Comparison of ENCODE assay signal across 23 mouse cellular contexts in the genomic region with DNA sequence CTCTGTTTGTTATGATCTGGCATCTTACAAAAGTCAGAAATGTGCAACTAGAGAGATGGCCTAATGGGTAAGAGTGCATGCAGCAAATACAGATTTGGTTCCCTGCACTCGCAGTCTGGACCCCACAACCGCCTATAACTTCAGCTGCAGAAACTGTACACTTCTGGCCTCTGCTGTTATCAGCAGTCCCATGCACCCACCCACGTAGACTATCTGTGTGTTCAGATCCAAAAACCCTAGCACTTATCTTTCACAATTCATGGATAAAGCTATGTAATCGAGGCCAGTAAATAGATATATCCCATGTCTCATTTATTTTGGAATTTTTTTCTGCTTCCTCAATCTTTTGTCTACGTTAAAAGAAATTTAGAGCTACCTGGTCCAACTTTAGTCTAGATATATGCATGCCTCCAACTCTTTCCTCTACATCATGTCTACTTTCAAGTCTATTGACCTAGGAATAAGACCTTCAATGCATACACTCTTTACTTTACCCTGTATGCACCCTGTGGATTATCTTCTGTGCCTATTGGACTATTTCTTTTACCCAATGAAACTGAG.
DNase-seq lines count a peak whose midpoint lies in the region; ATAC-seq and TF ChIP-seq lines count a peak whose summit lies in the region.
"Had no signal": no experiment of that assay in that cellular context is flagged by ENCODE, and none has a peak within 500 bp of the region (broad histone marks: within the 10 kb centered on the region; RNA-seq: fewer than 3 reads in every experiment).

No protein-coding gene starts in this region.

- ATAC-seq in liver, embryonic 13.5 days (ENCODE audit: low read depth) = peak; percentile 57; the same call in 1 of the 2 replicates
- no peak for ATAC-seq in liver, embryonic 12.5 days
- 0 out of 2 replicates have a peak, but pooled peaks have one; percentile 9 for ATAC-seq in megakaryocyte progenitor cell, adult 5-6 weeks (replicated peaks; ENCODE audit: poor library complexity)
- no peak for ATAC-seq in erythroid progenitor cell, adult 5-6 weeks (replicated peaks; ENCODE audit: low FRiP score, poor library complexity, severe bottlenecking)
- ATAC-seq: activated CD4-positive, CD25-positive, alpha-beta regulatory T cell, adult 4 months; forebrain, embryonic 13.5 days; forebrain, embryonic 15.5 days; forebrain, postnatal 0 days; Patski had no signal

- WGBS in liver, embryonic 13.5 days (ENCODE audit: insufficient replicate concordance) = 27% methylated on average over 5 of the region's 5 CpGs
- 36% methylated on average over 5 of the region's 5 CpGs for WGBS in liver, embryonic 12.5 days (ENCODE audit: insufficient replicate concordance)

- H3K9me3 ChIP-seq in liver, embryonic 13.5 days (replicated peaks) = no peaks in the 10 kb centered on the region
- H3K9me3 ChIP-seq in liver, embryonic 12.5 days (replicated peaks) = no peaks in the 10 kb centered on the region
- no peaks in the 10 kb centered on the region for H3K9me3 ChIP-seq in MEL (replicated peaks; ENCODE audit: insufficient read depth, low read length)
- H3K9me3 ChIP-seq: embryonic facial prominence, embryonic 13.5 days; embryonic facial prominence, embryonic 15.5 days; forebrain, embryonic 13.5 days; forebrain, embryonic 15.5 days had no signal

- no peak for TF ChIP-seq CTCF in MEL (IDR thresholded peaks at IDR 0.05 in 2 of 3, conservative IDR thresholded peaks at IDR 0.05 in 1 of 3; ENCODE audit: control insufficient read depth in 1 of 3, insufficient read depth in 1 of 3, low read depth in 2 of 3, low read length in 3 of 3, poor library complexity in 1 of 3, severe bottlenecking in 1 of 3)

- no peak overlapping the region for H3K27ac ChIP-seq in liver, embryonic 13.5 days
- H3K27ac ChIP-seq in liver, embryonic 12.5 days = no peak overlapping the region
- no peak overlapping the region for H3K27ac ChIP-seq in MEL (ENCODE audit: control insufficient read depth, low read depth, low read length)
- H3K27ac ChIP-seq: embryonic facial prominence, embryonic 13.5 days; embryonic facial prominence, embryonic 15.5 days; forebrain, embryonic 13.5 days; forebrain, embryonic 15.5 days had no signal

- no peak overlapping the region for H3K4me3 ChIP-seq in liver, embryonic 13.5 days (replicated peaks)
- H3K4me3 ChIP-seq in liver, embryonic 12.5 days = no peak overlapping the region
- H3K4me3 ChIP-seq in MEL (ENCODE audit: control insufficient read depth in 1 of 2, insufficient read depth in 1 of 2, low read depth in 2 of 2, low read length in 2 of 2) = no peak overlapping the region
- H3K4me3 ChIP-seq: embryonic facial prominence, embryonic 13.5 days; embryonic facial prominence, embryonic 15.5 days; erythroblast, embryonic 14.5 days; forebrain, embryonic 13.5 days; forebrain, embryonic 15.5 days had no signal

- no peak overlapping the region for H3K4me2 ChIP-seq in liver, embryonic 13.5 days
- no peak overlapping the region for H3K4me2 ChIP-seq in liver, embryonic 12.5 days
- H3K4me2 ChIP-seq: embryonic facial prominence, embryonic 13.5 days; embryonic facial prominence, embryonic 15.5 days; forebrain, embryonic 13.5 days; forebrain, embryonic 15.5 days had no signal

- H3K79me2 ChIP-seq in MEL (ENCODE audit: control insufficient read depth, insufficient read depth, low read length, poor library complexity) = no peaks in the 10 kb centered on the region

- no peaks in the 10 kb centered on the region for H3K4me1 ChIP-seq in liver, embryonic 13.5 days (replicated peaks)
- no peaks in the 10 kb centered on the region for H3K4me1 ChIP-seq in liver, embryonic 12.5 days
- H3K4me1 ChIP-seq in MEL (ENCODE audit: control insufficient read depth in 1 of 2, insufficient read depth in 2 of 2, low read length in 2 of 2) = peaks cover 9 to 15% of the 10 kb centered on the region in 2 experiments
- H3K4me1 ChIP-seq: embryonic facial prominence, embryonic 13.5 days; embryonic facial prominence, embryonic 15.5 days; forebrain, embryonic 13.5 days; forebrain, embryonic 15.5 days had no signal

- H3K27me3 ChIP-seq in liver, embryonic 13.5 days = no peaks in the 10 kb centered on the region
- no peaks in the 10 kb centered on the region for H3K27me3 ChIP-seq in liver, embryonic 12.5 days (replicated peaks)
- no peaks in the 10 kb centered on the region for H3K27me3 ChIP-seq in MEL (ENCODE audit: control insufficient read depth in 1 of 2, insufficient read depth in 2 of 2, low read length in 2 of 2)
- H3K27me3 ChIP-seq: embryonic facial prominence, embryonic 13.5 days; embryonic facial prominence, embryonic 15.5 days; forebrain, embryonic 13.5 days; forebrain, embryonic 15.5 days; Patski had no signal

- H3K36me3 ChIP-seq in liver, embryonic 13.5 days = no peaks in the 10 kb centered on the region
- H3K36me3 ChIP-seq in liver, embryonic 12.5 days = no peaks in the 10 kb centered on the region
- H3K36me3 ChIP-seq in MEL (ENCODE audit: control insufficient read depth in 1 of 2, insufficient read depth in 2 of 2, low read length in 2 of 2) = peaks cover 0 to 21% of the 10 kb centered on the region in 2 experiments; a peak in 2 of 4 replicates
- H3K36me3 ChIP-seq: embryonic facial prominence, embryonic 13.5 days; embryonic facial prominence, embryonic 15.5 days; forebrain, embryonic 15.5 days had no signal

- peak; percentile 91 for TF ChIP-seq EP300 in MEL (IDR thresholded peaks at IDR 0.05; ENCODE audit: low read depth in 1 of 2, low read length in 2 of 2)

- no peak overlapping the region for H3K9ac ChIP-seq in liver, embryonic 13.5 days
- no peak overlapping the region for H3K9ac ChIP-seq in liver, embryonic 12.5 days
- no peak overlapping the region for H3K9ac ChIP-seq in MEL (ENCODE audit: control insufficient read depth, low read depth, low read length, poor library complexity, severe bottlenecking)
- H3K9ac ChIP-seq: embryonic facial prominence, embryonic 13.5 days; embryonic facial prominence, embryonic 15.5 days; forebrain, embryonic 13.5 days; forebrain, embryonic 15.5 days; forebrain, postnatal 0 days had no signal

- TF ChIP-seq POLR2A in MEL (IDR thresholded peaks at IDR 0.05; ENCODE audit: control insufficient read depth in 1 of 2, insufficient read depth in 1 of 2, low read depth in 1 of 2, low read length in 2 of 2, poor library complexity in 1 of 2) = no peak

- TF ChIP-seq RAD21 in MEL (IDR thresholded peaks at IDR 0.05; ENCODE audit: low read depth, low read length) = no peak

- no peak for DNase-seq in liver, embryonic 13.5 days
- peak; percentile 40 for DNase-seq in MEL (ENCODE audit: low read depth, low spot score)
- DNase-seq in adrenal gland, adult 2 months = no peak
- DNase-seq: adrenal gland, postnatal 10 days; adrenal gland, postnatal 25 days; cerebellum, adult 11 months; cerebellum, adult 18-20 months; cerebellum, adult 8-10 months; cerebellum, adult 9-11 months; cerebellum, postnatal 14 days; cerebellum, postnatal 36 days; embryo, embryonic 11 days; forebrain, postnatal 0 days had no signal

TF ChIP-seq in MEL, 35 proteins besides CTCF, POLR2A, EP300 and RAD21:
- TF ChIP-seq USF2 (IDR thresholded peaks at IDR 0.05; ENCODE audit: borderline replicate concordance in 1 of 2, insufficient read depth in 1 of 2, low read depth in 1 of 2, low read length in 2 of 2) (no peak), RCOR1 (IDR thresholded peaks at IDR 0.05; ENCODE audit: low read depth, low read length) (peak; percentile 85), TBP (IDR thresholded peaks at IDR 0.05; ENCODE audit: low read depth, low read length) (peak; percentile 91), TCF12 (IDR thresholded peaks at IDR 0.05; ENCODE audit: low read depth, low read length) (peak; percentile 94), GATA1 (IDR thresholded peaks at IDR 0.05; ENCODE audit: low read depth, low read length) (peak; percentile 94), ETS1 (IDR thresholded peaks at IDR 0.05; ENCODE audit: low read depth, low read length) (peak; percentile 65; the same call in 1 of the 2 replicates), GABPA (IDR thresholded peaks at IDR 0.05; ENCODE audit: low read depth, low read length) (no peak), SIN3A (IDR thresholded peaks at IDR 0.05; ENCODE audit: low read length) (peak; percentile 34; the same call in 1 of the 2 replicates)

Comparison
In these comparisons a context has a peak if more than half of its experiments do, and no peak if none do; other contexts are left out.
1. ATAC-seq: peak in liver, embryonic 13.5 days (single experiment) and megakaryocyte progenitor cell, adult 5-6 weeks (single experiment); none in liver, embryonic 12.5 days (single experiment) and erythroid progenitor cell, adult 5-6 weeks (single experiment).